Mouse (Mus musculus): ENCODE data around the gene Tial1. TPM values are rescaled to one million over a fixed set of nuclear protein-coding genes. Genes with fewer than 3 reads are reported as not detected.

The Tial1 gene
- polyA plus RNA-seq, 1 experiment from 2014 or later = 32.2 TPM

- no peaks in the 10 kb centered on the region for H3K27me3 ChIP-seq (replicated peaks)
- no peak overlapping the region for H3K9ac ChIP-seq
- no peaks in the 10 kb centered on the region for H3K36me3 ChIP-seq (replicated peaks)
- H3K9me3 ChIP-seq = no peaks in the 10 kb centered on the region
- no peak overlapping the region for H3K4me2 ChIP-seq
- no peaks in the 10 kb centered on the region for H3K4me1 ChIP-seq
- no peak for ATAC-seq (replicated peaks)
- 59% methylated on average over 12 of the region's 12 CpGs for WGBS
- H3K27ac ChIP-seq = no peak overlapping the region
- no peak overlapping the region for H3K4me3 ChIP-seq
These were observed 70.1 kb downstream of the Tial1 start for GRCm38 (mm10) chr7:128391267-128392057.

Small RNAs within 50 kb of the gene (microRNA-seq; reads per million reads assigned to microRNA genes)
- not detected for gene Gm24365

Other genes starting within 250 kb of the Tial1 start
- 14.2 and 16.2 TPM in 2 replicates for gene Armc5, start 224.4 kb downstream of the Tial1 start, polyA plus RNA-seq (2015; fragmentation: Nextera tagmentation; extraction: Ambion mirVana)
- 8.1 and 8.5 TPM in 2 replicates for gene 9130023H24Rik, start 223.7 kb downstream of the Tial1 start, polyA plus RNA-seq (2015; fragmentation: Nextera tagmentation; extraction: Ambion mirVana)
- gene Tgfb1i1, start 214.9 kb downstream of the Tial1 start, polyA plus RNA-seq (2015; fragmentation: Nextera tagmentation; extraction: Ambion mirVana) = 23.3 and 24.2 TPM in 2 replicates
- 0.12 TPM in 1 of 2 replicates, not detected in the other for gene Slc5a2, start 196.1 kb downstream of the Tial1 start, polyA plus RNA-seq (2015; fragmentation: Nextera tagmentation; extraction: Ambion mirVana)
- 21.6 and 24.6 TPM in 2 replicates for gene BC017158, start 163.5 kb downstream of the Tial1 start, polyA plus RNA-seq (2015; fragmentation: Nextera tagmentation; extraction: Ambion mirVana)
- 43.0 and 50.4 TPM in 2 replicates for gene Rgs10, start 43.0 kb downstream of the Tial1 start, polyA plus RNA-seq (2015; fragmentation: Nextera tagmentation; extraction: Ambion mirVana)
- 2.0 and 2.5 TPM in 2 replicates for gene Bag3, start 61.9 kb upstream of the Tial1 start, polyA plus RNA-seq (2015; fragmentation: Nextera tagmentation; extraction: Ambion mirVana)
- 414 and 450 TPM in 2 replicates for gene Inpp5f, start 149.6 kb upstream of the Tial1 start, polyA plus RNA-seq (2015; fragmentation: Nextera tagmentation; extraction: Ambion mirVana)

Measured in midbrain, embryonic 15.5 days (tissue).